Mouse (Mus musculus): ENCODE results near the gene Gm45062. TPM values are rescaled to one million over a fixed set of nuclear protein-coding genes. Genes with fewer than 3 reads are reported as not detected.
A peak's percentile ranks its signal among the peaks of the same experiment; 100 is the strongest.

The Gm45062 gene
- polyA plus RNA-seq, 1 experiment from 2014 or later = 10.7 TPM

GRCm38 (mm10) chr6:8358232-8358631 lies 99.0 kb downstream of the Gm45062 start:
- 80% methylated on average over 2 of the region's 2 CpGs for WGBS
- no peak overlapping the region for H3K9ac ChIP-seq

GRCm38 (mm10) chr6:8358782-8359181 lies 99.5 kb downstream of the Gm45062 start:
- 59% methylated on average over 2 of the region's 2 CpGs for WGBS
- no peak for ATAC-seq (ENCODE audit: low FRiP score, low read depth)

More at GRCm38 (mm10) chr6:8358232-8358631, 99.0 kb downstream of the Gm45062 start:
- H3K27me3 ChIP-seq = no peaks in the 10 kb centered on the region
- no peak overlapping the region for H3K4me2 ChIP-seq
- H3K4me3 ChIP-seq = no peak overlapping the region
- no peak for ATAC-seq (ENCODE audit: low FRiP score, low read depth)
- H3K27ac ChIP-seq (replicated peaks) = no peak overlapping the region
- H3K36me3 ChIP-seq = no peaks in the 10 kb centered on the region
- H3K4me1 ChIP-seq (replicated peaks) = peaks cover 7% of the 10 kb centered on the region
- no peaks in the 10 kb centered on the region for H3K9me3 ChIP-seq

GRCm38 (mm10) chr6:8360805-8361204 lies 101.6 kb downstream of the Gm45062 start:
- Histone ChIP-seq H3K4me3 (no peak overlapping the region), H3K27me3 (no peaks in the 10 kb centered on the region), H3K4me1 (replicated peaks) (no peaks in the 10 kb centered on the region), H3K9me3 (no peaks in the 10 kb centered on the region), H3K9ac (no peak overlapping the region), H3K36me3 (no peaks in the 10 kb centered on the region), H3K27ac (replicated peaks) (no peak overlapping the region), H3K4me2 (no peak overlapping the region)
- 90% methylated on average over 7 of the region's 7 CpGs for WGBS
- ATAC-seq (ENCODE audit: low FRiP score, low read depth) = no peak

More at GRCm38 (mm10) chr6:8358782-8359181, 99.5 kb downstream of the Gm45062 start:
- H3K27ac ChIP-seq (replicated peaks) = no peak overlapping the region
- H3K36me3 ChIP-seq = no peaks in the 10 kb centered on the region
- no peak overlapping the region for H3K9ac ChIP-seq
- H3K4me2 ChIP-seq = no peak overlapping the region
- no peaks in the 10 kb centered on the region for H3K9me3 ChIP-seq
- no peaks in the 10 kb centered on the region for H3K27me3 ChIP-seq
- no peak overlapping the region for H3K4me3 ChIP-seq
- peaks cover 2% of the 10 kb centered on the region; the same call in 1 of the 2 replicates for H3K4me1 ChIP-seq (replicated peaks)

GRCm38 (mm10) chr6:8364033-8364756 lies 104.9 kb downstream of the Gm45062 start:
- Histone ChIP-seq H3K36me3 (no peaks in the 10 kb centered on the region), H3K4me2 (no peak overlapping the region), H3K4me1 (replicated peaks) (no peaks in the 10 kb centered on the region), H3K9ac (no peak overlapping the region), H3K27me3 (no peaks in the 10 kb centered on the region), H3K27ac (replicated peaks) (no peak overlapping the region), H3K4me3 (no peak overlapping the region), H3K9me3 (no peaks in the 10 kb centered on the region)
- 54% methylated on average over 12 of the region's 12 CpGs for WGBS
- ATAC-seq (ENCODE audit: low FRiP score, low read depth) = no peak

GRCm38 (mm10) chr6:8364757-8365150 lies 105.5 kb downstream of the Gm45062 start:
- no peak for ATAC-seq (ENCODE audit: low FRiP score, low read depth)
- H3K36me3 ChIP-seq = no peaks in the 10 kb centered on the region
- H3K4me3 ChIP-seq = no peak overlapping the region
- H3K27ac ChIP-seq (replicated peaks) = no peak overlapping the region
- H3K9ac ChIP-seq = no peak overlapping the region
- no peak overlapping the region for H3K4me2 ChIP-seq
- H3K9me3 ChIP-seq = no peaks in the 10 kb centered on the region
- 89% methylated on average over 11 of the region's 11 CpGs for WGBS
- no peaks in the 10 kb centered on the region for H3K4me1 ChIP-seq (replicated peaks)
- H3K27me3 ChIP-seq = no peaks in the 10 kb centered on the region

- no peaks in the 10 kb centered on the region for H3K4me1 ChIP-seq (replicated peaks)
- no peak overlapping the region for H3K4me2 ChIP-seq
- H3K36me3 ChIP-seq = no peaks in the 10 kb centered on the region
- H3K9me3 ChIP-seq = no peaks in the 10 kb centered on the region
- WGBS = 93% methylated on average over 4 of the region's 4 CpGs
- no peak for ATAC-seq (ENCODE audit: low FRiP score, low read depth)
- no peak overlapping the region for H3K4me3 ChIP-seq
- no peak overlapping the region for H3K27ac ChIP-seq (replicated peaks)
- H3K27me3 ChIP-seq = no peaks in the 10 kb centered on the region
- no peak overlapping the region for H3K9ac ChIP-seq
These were observed 108.4 kb downstream of the Gm45062 start for GRCm38 (mm10) chr6:8367675-8368074.

- 38% methylated on average over 2 of the region's 2 CpGs for WGBS
- Histone ChIP-seq H3K4me1 (replicated peaks) (no peaks in the 10 kb centered on the region), H3K9ac (no peak overlapping the region), H3K36me3 (no peaks in the 10 kb centered on the region), H3K9me3 (no peaks in the 10 kb centered on the region), H3K4me2 (no peak overlapping the region), H3K4me3 (no peak overlapping the region), H3K27me3 (no peaks in the 10 kb centered on the region), H3K27ac (replicated peaks) (no peak overlapping the region)
- no peak for ATAC-seq (ENCODE audit: low FRiP score, low read depth)
These were observed 109.1 kb downstream of the Gm45062 start for GRCm38 (mm10) chr6:8368198-8368864.

- Histone ChIP-seq H3K4me3 (no peak overlapping the region), H3K9ac (no peak overlapping the region), H3K4me1 (replicated peaks) (no peaks in the 10 kb centered on the region; the same call in 1 of the 2 replicates), H3K4me2 (no peak overlapping the region), H3K36me3 (peaks cover 6% of the 10 kb centered on the region; the same call in 1 of the 2 replicates), H3K27ac (replicated peaks) (no peak overlapping the region), H3K27me3 (no peaks in the 10 kb centered on the region), H3K9me3 (no peaks in the 10 kb centered on the region)
- no peak for ATAC-seq (ENCODE audit: low FRiP score, low read depth)
- WGBS = 84% methylated on average over 3 of the region's 3 CpGs
These were observed 111.4 kb downstream of the Gm45062 start for GRCm38 (mm10) chr6:8370624-8371023.

- no peak overlapping the region for H3K27ac ChIP-seq (replicated peaks)
- no peak for ATAC-seq (ENCODE audit: low FRiP score, low read depth)
- peaks cover 6% of the 10 kb centered on the region; the same call in 1 of the 2 replicates for H3K36me3 ChIP-seq
- no peak overlapping the region for H3K4me3 ChIP-seq
- H3K4me1 ChIP-seq (replicated peaks) = no peaks in the 10 kb centered on the region; the same call in 1 of the 2 replicates
- 46% methylated on average over 2 of the region's 2 CpGs for WGBS
- H3K27me3 ChIP-seq = no peaks in the 10 kb centered on the region
- H3K9me3 ChIP-seq = no peaks in the 10 kb centered on the region
- H3K9ac ChIP-seq = no peak overlapping the region
- no peak overlapping the region for H3K4me2 ChIP-seq
These were observed 113.8 kb downstream of the Gm45062 start for GRCm38 (mm10) chr6:8373051-8373450.

- 35% methylated on average over 8 of the region's 8 CpGs for WGBS
- Histone ChIP-seq H3K4me2 (no peak overlapping the region), H3K27me3 (no peaks in the 10 kb centered on the region), H3K36me3 (peaks cover 6% of the 10 kb centered on the region; the same call in 1 of the 2 replicates), H3K4me3 (no peak overlapping the region), H3K27ac (replicated peaks) (no peak overlapping the region), H3K4me1 (replicated peaks) (no peaks in the 10 kb centered on the region; the same call in 1 of the 2 replicates), H3K9ac (no peak overlapping the region), H3K9me3 (no peaks in the 10 kb centered on the region)
- ATAC-seq (ENCODE audit: low FRiP score, low read depth) = no peak
These were observed 114.6 kb downstream of the Gm45062 start for GRCm38 (mm10) chr6:8373851-8374250.

- Histone ChIP-seq H3K4me3 (no peak overlapping the region), H3K9me3 (no peaks in the 10 kb centered on the region), H3K4me2 (no peak overlapping the region), H3K9ac (no peak overlapping the region), H3K27me3 (no peaks in the 10 kb centered on the region), H3K27ac (replicated peaks) (no peak overlapping the region), H3K4me1 (replicated peaks) (no peaks in the 10 kb centered on the region; the same call in 1 of the 2 replicates), H3K36me3 (peaks cover 6% of the 10 kb centered on the region; the same call in 1 of the 2 replicates)
- no peak for ATAC-seq (ENCODE audit: low FRiP score, low read depth)
- WGBS = 69% methylated on average over 6 of the region's 6 CpGs
These were observed 115.0 kb downstream of the Gm45062 start for GRCm38 (mm10) chr6:8374290-8374689.

GRCm38 (mm10) chr6:8374712-8375111 lies 115.5 kb downstream of the Gm45062 start:
- 0 out of 2 replicates have a peak, but pooled peaks have one; percentile 25 for ATAC-seq (ENCODE audit: low FRiP score, low read depth)
- H3K27me3 ChIP-seq = no peaks in the 10 kb centered on the region
- H3K4me2 ChIP-seq = no peak overlapping the region
- no peaks in the 10 kb centered on the region; the same call in 1 of the 2 replicates for H3K4me1 ChIP-seq (replicated peaks)
- H3K4me3 ChIP-seq = no peak overlapping the region
- H3K9me3 ChIP-seq = no peaks in the 10 kb centered on the region
- H3K27ac ChIP-seq (replicated peaks) = no peak overlapping the region
- no peak overlapping the region for H3K9ac ChIP-seq
- peaks cover 6% of the 10 kb centered on the region; the same call in 1 of the 2 replicates for H3K36me3 ChIP-seq
- 81% methylated on average over 4 of the region's 4 CpGs for WGBS
